Mouse (Mus musculus) embryonic stem cell, embryonic (primary cell): ENCODE data around the gene Snap23.
"Not testable (repeated sequence)": the region's sequence is repeated elsewhere in the genome, so short reads cannot be mapped to it uniquely, and the experiment has no call there.

Experiments used
- CTCF ChIA-PET, 4 experiments: fragments of 300-600 bp in 2 of 4; fragments of 350-600 bp in 2 of 4; sonication (Branson Sonifier 250); formaldehyde crosslinking; loops; one replicate each; lab custom pipeline; 2022; ENCODE audit warnings: inconsistent platforms in 2 of 4; lab: Charles Lee
- POLR2A ChIA-PET, 4 experiments: fragments of 300-600 bp in 2 of 4; fragments of 350-600 bp in 2 of 4; sonication (Branson Sonifier 250); formaldehyde crosslinking; loops; one replicate each; lab custom pipeline; 2022; ENCODE audit warnings: antibody characterized with exemption in 4 of 4, inconsistent platforms in 1 of 4; lab: Charles Lee

The Snap23 gene

DNA sequence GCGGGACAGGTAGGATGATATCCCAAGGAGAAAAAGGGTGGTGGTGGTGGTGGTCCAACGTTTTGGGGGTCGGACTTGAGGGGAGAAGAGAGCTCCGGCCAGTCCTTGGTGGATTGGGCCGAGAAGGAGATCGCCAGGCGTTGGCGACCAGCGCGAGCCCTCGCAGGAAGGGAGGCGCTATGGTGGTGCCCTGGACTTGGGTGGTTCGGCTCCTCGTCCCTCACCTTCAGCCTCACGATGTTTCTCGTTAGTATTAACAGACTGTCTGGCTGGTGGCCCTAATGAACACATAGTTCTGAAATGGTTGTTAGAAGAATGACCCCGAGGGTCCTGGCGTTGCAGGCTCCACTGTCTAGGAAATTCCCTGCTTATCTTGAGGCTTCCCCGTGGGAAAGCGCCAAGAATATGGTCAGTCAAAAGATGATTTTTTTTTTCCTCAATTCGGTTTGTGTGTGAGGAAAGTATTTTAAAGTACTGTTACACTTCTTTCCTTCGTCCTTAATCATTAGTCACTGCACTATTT lies 388 bp downstream of the Snap23 start:
- ChIA-PET POLR2A (interaction anchor here in 2 of 4 experiments (0.6 to 2.9 kb wide), 20 partner anchors 9 to 572 kb away, joined by 3 to 13 read pairs (median 4); partner anchors contain the start of genes Adal (in 2 of the 2), Haus2 (in 2 of the 2), Lcmt2 (in 2 of the 2) and Lrrc57 (in 2 of the 2)), CTCF (interaction anchor here in 2 of 4 experiments (0.7 to 1.0 kb wide), 2 partner anchors 20 to 89 kb away, joined by 3 to 7 read pairs; no protein-coding TSS in a partner anchor)

DNA sequence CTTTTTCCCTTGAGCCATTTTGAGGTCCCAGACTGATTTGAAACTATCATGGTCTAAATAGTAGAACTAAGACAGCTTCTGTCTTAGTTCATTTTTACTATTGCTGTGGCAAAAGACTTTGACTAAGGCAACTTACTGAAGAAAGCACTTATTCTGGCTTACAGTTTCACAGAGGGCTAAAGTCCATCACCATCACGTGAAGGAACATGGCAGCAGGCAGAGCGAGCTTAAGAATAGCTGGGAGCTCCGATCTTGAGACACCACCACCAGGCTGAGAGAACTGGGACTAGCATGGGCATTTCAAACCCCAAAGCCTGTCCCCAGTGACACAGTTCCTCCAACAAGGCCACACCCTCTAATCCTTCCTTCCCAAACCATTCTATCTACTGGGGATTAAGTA lies 3.6 kb downstream of the Snap23 start:
- POLR2A ChIA-PET: interaction anchor here in 2 of 4 experiments (0.7 to 3.0 kb wide), 5 partner anchors 9 to 100 kb away, joined by 3 to 7 read pairs (median 3); no protein-coding TSS in a partner anchor
- CTCF ChIA-PET: interaction anchor here in 1 of 4 experiments (0.6 kb wide), 1 partner anchor 472 kb away, joined by 4 read pairs; no protein-coding TSS in a partner anchor

DNA sequence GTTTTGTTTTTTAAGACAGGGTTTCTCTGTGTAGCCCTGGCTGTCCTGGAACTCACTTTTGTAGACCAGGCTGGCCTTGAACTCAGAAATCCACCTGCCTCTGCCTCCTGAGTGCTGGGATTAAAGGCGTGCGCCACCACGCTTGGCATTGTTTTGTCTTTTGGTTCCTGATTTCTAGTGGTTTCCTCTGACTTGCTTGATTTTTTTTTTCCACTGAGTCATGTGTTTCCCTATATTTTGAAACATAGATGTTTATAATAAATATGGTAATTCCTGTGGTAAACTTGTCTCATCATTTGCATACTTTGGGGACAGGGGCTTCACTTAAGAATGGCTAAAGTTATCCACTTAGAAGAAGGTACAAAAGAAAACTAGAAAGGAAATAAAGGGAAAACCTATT lies 4.7 kb downstream of the Snap23 start:
- POLR2A ChIA-PET: interaction anchor here in 2 of 4 experiments (0.8 to 1.8 kb wide), 3 partner anchors 10 to 101 kb away, joined by 3 read pairs; partner anchors contain the start of genes Haus2 (in 1 of the 2) and Lrrc57 (in 1 of the 2)
- CTCF ChIA-PET: not testable (repeated sequence)

DNA sequence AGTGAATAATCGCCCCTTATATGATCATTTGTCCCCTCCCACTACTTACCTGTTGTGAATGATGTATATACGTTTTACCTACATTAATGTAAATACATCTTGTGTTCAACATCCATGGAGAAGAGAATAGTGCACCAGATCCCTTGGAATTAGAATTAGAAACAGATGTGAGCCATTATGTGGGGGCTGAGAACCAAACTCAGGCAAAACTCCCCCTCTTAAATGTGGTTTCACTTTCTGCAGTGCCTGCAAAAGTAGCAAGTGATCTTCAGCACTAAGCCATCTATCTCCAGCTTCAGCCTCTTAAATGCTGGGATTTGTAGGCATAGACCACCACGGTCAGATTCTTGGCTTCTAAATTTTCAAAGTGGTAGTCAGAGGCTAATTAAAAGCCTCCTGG lies 7.7 kb downstream of the Snap23 start:
- POLR2A ChIA-PET: interaction anchor here in 2 of 4 experiments (0.9 to 2.8 kb wide), 3 partner anchors 11 to 12 kb away, joined by 3 to 15 read pairs (median 9); partner anchors contain the start of gene Zfp106 (in 2 of the 2)
- CTCF ChIA-PET: no interaction called here

DNA sequence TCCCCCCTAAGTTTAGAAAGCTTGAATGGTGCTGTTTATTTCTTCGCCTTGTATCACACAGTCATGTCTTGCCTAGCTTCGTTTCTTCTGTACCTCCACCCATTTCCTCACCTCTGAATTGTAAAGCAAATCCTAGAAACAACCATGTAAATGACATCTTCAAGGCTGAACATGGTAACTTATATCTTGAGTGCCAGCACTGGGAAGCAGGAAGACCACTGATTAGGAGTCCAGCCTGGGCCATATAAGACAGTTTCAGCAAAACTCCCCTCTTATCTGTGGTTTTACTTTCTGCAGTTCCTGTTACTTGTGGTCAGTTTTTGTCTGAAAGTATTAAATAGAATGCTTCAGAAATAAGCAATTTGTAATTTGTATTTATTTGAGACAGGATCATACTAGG lies 8.5 kb downstream of the Snap23 start:
- CTCF ChIA-PET: no interaction called here
- POLR2A ChIA-PET: interaction anchor here in 2 of 4 experiments (0.9 to 2.6 kb wide), 2 partner anchors 12 to 13 kb away, joined by 3 to 15 read pairs; partner anchors contain the start of gene Zfp106 (in 2 of the 2)

DNA sequence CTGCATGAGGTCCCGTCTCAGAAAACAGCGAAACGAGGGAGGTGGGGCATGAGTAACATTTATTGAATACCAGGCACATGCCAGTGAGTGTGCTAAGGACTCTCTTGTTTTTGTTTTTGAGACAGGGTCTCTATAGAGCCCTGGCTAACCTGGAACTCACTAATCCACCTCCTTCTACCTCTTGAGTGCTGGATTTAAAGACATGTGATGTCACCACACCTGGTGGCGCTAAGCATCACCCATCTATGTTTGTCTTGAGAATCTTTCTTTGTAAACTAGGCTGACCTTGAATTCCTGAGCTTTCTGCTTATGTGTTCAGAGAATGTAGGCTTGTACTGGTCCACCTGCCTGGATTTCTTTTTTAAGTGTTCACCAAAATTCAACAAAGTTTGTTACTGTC lies 10.3 kb downstream of the Snap23 start:
- ChIA-PET POLR2A (interaction anchor here in 3 of 4 experiments (0.7 to 2.6 kb wide), 7 partner anchors 9 to 49 kb away, joined by 3 to 15 read pairs (median 4); partner anchors contain the start of genes Zfp106 (in 3 of the 3) and Snap23 (in 2 of the 3)), CTCF (interaction anchor here in 1 of 4 experiments (0.7 kb wide), 1 partner anchor 388 kb away, joined by 3 read pairs; no protein-coding TSS in a partner anchor)

DNA sequence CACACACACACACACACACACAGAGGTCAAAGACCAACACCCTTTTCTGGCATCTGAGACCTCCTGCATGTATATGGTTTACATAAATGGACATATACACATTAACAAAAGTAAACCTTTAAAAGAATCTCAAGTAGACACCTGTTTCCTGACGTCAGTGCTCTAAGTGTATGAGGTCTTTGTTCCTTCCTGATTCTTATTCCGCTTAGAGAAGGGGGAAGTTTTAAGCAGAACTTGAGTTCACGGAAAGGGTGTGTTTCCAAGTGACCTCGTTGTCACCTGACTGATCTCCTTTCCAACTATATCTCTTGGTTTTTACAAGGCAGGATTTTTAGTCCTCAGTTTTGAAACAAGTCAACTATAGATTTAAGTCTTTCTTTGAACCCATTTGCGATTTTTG lies 10.8 kb downstream of the Snap23 start:
- ChIA-PET POLR2A (interaction anchor here in 2 of 4 experiments (1.0 to 1.8 kb wide), 4 partner anchors 10 to 14 kb away, joined by 3 to 8 read pairs (median 4); partner anchors contain the start of genes Snap23 (in 2 of the 2) and Zfp106 (in 1 of the 2)), CTCF (no interaction called here)

DNA sequence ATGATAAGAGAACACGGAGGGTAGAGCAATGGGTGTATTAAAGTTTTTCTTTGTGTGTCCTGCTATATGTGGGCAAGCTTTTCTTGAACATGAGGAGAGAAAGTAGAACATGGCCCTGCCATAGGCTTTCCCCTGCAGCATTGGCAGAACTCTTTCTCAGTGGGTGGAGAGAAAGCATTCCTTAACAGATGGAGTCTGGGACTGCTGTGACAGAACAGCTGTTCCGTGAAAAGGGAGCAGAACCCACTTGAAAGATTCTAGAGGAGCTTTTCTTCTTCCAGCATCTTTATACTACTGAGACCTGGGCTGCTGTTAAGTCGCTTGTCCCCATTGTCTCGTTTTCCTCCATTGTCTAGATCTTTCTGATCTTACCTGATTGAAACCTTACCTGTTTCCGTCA lies 22.3 kb downstream of the Snap23 start:
- ChIA-PET POLR2A (interaction anchor here in 3 of 4 experiments (0.5 to 4.6 kb wide), 6 partner anchors 17 to 359 kb away, joined by 3 to 44 read pairs (median 6); partner anchors contain the start of genes Haus2 (in 2 of the 3), Lrrc57 (in 2 of the 3) and Snap23 (in 1 of the 3)), CTCF (no interaction called here)

DNA sequence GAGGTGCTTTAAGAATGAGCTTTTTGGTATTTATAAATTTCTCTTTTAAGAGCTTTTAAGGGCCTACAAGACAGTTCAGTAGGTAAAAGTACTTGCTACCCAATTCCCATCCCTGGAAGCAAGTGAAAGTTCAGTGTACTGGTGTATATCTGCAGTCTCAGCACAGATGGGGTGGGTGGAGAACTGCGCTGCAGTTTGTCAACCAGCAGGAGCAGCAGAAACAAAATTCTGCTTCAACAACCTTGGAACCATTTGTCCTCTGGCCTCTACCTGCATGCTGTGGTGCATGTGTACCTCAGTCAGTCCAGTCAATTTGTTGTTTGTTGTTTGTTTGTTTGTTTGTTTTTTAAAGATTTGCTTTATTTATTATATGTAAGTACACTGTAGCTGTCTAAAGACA lies 24.8 kb downstream of the Snap23 start:
- ChIA-PET CTCF (interaction anchor here in 1 of 4 experiments (0.7 kb wide), 1 partner anchor 408 kb away, joined by 7 read pairs; no protein-coding TSS in a partner anchor), POLR2A (interaction anchor here in 2 of 4 experiments (0.7 to 4.6 kb wide), 6 partner anchors 9 to 415 kb away, joined by 3 to 44 read pairs (median 8); partner anchors contain the start of genes Haus2 (in 2 of the 2), Lrrc57 (in 2 of the 2) and Zfp106 (in 1 of the 2))

DNA sequence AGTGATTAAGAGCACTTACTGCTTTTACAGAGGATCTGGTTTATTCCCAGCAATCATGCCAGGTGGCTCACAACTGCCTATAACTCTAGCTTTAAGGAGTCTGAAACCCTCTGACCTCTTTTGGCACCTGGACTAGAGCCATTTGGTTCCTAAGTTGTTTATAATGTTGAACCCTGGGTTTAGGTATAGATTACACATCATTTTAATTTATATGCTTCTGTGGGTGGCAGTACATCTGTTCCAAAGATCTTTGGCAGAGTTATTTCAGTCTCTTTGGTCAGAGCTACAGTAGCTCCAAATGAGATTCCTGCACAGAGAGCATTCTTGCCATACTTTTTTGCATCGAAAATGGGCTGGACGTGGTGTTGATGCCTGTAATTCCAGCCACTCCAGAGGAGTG lies 30.3 kb downstream of the Snap23 start:
- CTCF ChIA-PET: interaction anchor here in 1 of 4 experiments (0.6 kb wide), 1 partner anchor 425 kb away, joined by 3 read pairs; no protein-coding TSS in a partner anchor
- POLR2A ChIA-PET: interaction anchor here in 1 of 4 experiments (2.8 kb wide), 1 partner anchor 11 kb away, joined by 15 read pairs; the partner anchor contains the start of genes Haus2 and Lrrc57

DNA sequence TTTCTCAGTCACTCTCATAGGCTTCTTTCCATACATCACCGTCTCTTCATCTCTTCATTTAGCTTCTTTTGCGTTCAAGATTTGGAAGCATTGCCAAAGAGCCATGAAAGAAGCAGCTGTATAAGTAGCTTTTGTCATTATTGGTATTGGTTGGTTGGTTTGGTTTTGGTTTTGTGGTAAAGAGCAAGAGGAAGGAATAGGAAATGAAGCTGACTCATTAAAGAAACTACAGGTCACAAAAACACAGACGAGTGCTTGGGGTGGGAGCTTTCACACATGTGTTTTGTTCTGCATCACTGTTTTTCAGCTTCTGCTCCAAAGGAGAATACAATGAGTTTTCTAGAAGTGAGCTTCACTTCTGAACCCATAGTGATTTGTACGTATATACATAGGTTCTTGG lies 32.0 kb downstream of the Snap23 start:
- CTCF ChIA-PET: no interaction called here
- POLR2A ChIA-PET: interaction anchor here in 1 of 4 experiments (1.7 to 2.8 kb wide), 2 partner anchors 9 to 11 kb away, joined by 4 to 15 read pairs; partner anchors contain the start of genes Haus2 and Lrrc57

DNA sequence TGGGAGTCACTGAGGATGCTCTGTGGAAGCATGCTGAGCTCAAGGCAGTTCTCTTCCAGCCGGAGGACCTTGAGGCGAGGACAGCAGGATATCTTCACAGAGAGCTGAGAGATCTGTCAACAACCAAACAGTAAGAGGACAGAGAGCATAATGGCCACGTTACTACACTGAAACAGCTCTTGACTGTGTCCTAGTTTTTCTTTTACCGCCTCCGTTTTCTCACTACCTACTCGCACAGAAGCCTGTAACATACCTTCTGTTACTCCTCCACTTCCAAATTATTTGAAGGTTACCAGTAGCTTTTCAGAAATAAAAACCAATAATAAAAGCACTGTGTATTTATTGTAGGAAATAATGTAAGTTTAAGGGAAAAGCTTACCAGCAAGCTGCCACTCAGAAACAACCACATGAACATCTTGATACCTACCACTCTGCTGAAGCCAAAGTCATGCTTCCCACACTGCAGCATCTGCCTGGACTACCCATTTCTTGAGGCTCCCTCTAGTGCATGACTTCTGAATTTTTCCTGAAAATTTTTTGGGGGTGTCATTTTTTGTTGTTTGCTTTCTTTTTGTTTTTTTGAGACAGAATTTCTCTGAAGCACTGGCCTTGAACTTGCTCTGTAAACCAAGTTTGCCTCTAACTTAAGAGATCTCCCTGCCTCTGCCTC lies 38.7 kb downstream of the Snap23 start:
- CTCF ChIA-PET: interaction anchor here in 2 of 4 experiments (0.6 to 1.4 kb wide), 2 partner anchors 128 to 1871 kb away, joined by 3 to 5 read pairs; no protein-coding TSS in a partner anchor
- POLR2A ChIA-PET: interaction anchor here in 2 of 4 experiments (0.8 to 5.3 kb wide), 4 partner anchors 10 to 15 kb away, joined by 3 to 44 read pairs (median 5); no protein-coding TSS in a partner anchor

DNA sequence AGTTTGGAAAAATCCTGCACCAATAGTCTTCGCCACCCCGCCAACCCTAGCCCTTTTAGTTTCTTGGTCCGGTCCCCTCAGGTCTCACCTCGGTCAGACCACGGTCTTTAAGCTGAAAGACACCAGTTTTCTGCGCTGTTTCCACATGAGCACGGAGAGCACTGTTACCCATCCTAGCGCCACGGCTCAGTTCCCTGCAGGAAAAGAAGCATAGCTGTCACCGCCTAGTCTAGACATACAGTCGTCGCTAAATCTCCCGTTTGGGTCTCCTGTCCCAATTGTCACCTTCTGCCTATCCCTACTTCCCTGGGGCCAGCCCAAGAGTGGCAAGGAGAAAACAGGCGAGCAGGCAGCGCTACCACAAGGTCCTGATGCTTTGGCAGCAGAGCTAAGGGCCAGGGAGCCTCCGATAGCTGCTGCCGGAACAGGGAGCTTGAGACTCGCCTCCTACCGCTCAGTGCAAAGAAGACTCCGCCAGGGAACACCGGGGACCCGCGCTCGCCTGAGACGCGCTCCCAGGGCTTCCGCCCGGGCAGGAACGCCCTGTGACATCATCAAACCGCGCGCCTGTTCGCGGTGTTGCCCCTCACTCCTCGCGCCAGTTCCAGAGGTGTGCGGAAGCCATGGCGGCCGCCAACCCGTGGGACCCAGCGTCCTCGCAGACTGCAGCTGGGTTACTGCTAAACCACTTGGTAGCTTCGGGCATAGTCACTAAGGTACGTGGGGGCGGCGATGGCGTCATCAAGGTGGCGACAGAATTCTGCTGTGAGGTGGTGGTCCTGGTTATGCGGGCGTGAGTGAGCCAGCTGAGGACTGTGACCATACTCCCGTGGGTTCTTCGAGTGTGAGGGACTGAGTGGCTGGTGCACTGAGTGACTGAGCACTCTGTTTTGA lies 41.6 kb downstream of the Snap23 start, which contains the start of the genes Haus2 and Lrrc57:
Haus2 (plus strand) TSS at position 554 of the 894 bp plus-strand sequence.
Lrrc57 (minus strand) TSS at position 691 of the 894 bp plus-strand sequence.
- CTCF ChIA-PET: interaction anchor here in 2 of 4 experiments (0.6 to 2.7 kb wide), 3 partner anchors 102 to 868 kb away, joined by 3 to 9 read pairs (median 5); no protein-coding TSS in a partner anchor
- POLR2A ChIA-PET: interaction anchor here (0.5 to 5.3 kb wide), 72 partner anchors 9 to 826 kb away, joined by 3 to 44 read pairs (median 4); partner anchors contain the start of genes Stard9 (in 3 of the 4), Ttbk2 (in 2 of the 4), Vps39 (in 2 of the 4) and Zfp106 (in 2 of the 4)

DNA sequence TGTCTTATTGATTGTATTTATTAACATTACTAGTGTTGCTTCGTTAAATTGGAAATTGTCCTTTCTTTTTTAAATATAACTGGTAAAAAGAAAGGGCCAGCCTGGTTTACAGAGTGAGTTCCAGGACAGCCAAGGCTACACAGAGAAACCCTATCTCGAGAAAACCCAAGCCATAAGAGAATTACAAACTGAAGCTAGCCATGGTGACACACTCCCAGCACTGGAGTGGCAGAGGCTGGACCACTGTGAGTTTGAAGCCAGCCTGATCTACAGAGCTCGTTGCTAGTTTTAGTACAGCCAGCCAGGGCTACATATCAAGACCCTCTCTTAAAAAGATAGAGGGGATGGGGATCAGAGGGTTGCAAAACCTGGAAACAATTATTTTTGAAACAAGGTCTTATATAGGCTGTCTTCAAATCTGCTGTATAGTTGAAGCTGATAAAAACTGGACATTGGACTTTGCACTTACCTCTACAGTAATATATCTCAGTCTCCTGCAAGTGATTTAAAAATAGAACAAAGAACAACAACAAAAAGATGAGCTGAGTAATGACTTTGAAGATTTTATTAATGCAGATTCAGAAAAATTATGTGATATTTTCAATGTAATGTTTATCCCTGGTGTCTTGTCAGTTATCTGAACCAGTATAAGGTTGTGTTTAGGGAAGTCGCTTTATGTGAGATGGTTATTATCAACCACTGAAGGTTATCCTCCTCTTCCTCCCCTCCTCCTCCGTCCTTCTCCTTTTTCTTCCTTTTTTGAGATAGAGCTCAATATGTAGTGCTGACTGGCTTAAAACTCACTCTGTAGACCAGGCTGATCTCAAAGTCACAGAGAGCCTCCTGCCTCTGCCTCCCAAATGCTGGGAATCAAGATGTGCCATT lies 49.0 kb downstream of the Snap23 start:
- POLR2A ChIA-PET: interaction anchor here in 2 of 4 experiments (0.6 to 1.1 kb wide), 4 partner anchors 12 to 54 kb away, joined by 3 to 4 read pairs (median 4); partner anchors contain the start of gene Zfp106 (in 2 of the 2)
- CTCF ChIA-PET: interaction anchor here in 1 of 4 experiments (1.1 kb wide), 1 partner anchor 138 kb away, joined by 4 read pairs; no protein-coding TSS in a partner anchor

DNA sequence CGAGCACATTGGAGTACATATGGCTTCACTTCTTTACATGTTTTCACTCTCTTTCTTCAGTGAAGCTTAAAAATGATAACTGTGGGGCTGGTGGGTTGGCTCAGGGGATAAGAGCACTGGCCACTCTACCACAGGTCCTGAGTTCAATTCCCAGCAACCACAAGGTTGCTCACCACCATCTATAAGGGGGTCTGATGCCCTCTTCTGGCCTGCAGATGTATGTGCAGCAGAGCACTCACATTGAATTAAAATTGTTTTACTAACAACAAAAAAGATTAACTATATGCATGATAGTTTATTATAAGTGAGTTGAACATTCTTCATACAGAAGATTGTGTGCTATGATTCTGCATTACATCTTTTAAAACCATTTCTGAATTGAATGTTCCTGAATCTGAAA lies 52.1 kb downstream of the Snap23 start:
- ChIA-PET POLR2A (interaction anchor here in 3 of 4 experiments (0.9 to 1.3 kb wide), 4 partner anchors 10 to 141 kb away, joined by 3 to 7 read pairs (median 4); partner anchors contain the start of genes Haus2 (in 2 of the 3) and Lrrc57 (in 2 of the 3)), CTCF (interaction anchor here in 3 of 4 experiments (0.8 to 2.9 kb wide), 3 partner anchors 141 kb away, joined by 3 to 21 read pairs (median 6); no protein-coding TSS in a partner anchor)
